Mouse (Mus musculus) heart, postnatal 25 days (tissue): ENCODE data around the gene 4930404H24Rik. TPM values are rescaled to one million over a fixed set of nuclear protein-coding genes. Genes with fewer than 3 reads are reported as not detected.
"Not testable (repeated sequence)": the region's sequence is repeated elsewhere in the genome, so short reads cannot be mapped to it uniquely, and the experiment has no call there.

Experiments used
- DNase-seq: peaks from one replicate; pipeline ENCODE4 v3.0.0; 2022; ENCODE audit warnings: low spot score
- intact Hi-C: fragments of 180-260 bp; cut with DNase I; formaldehyde crosslinking; loops from one replicate; pipeline ENCODE4 v1.15.1; 2025
- total RNA-seq, 2 experiments: library from RNA; stranded (reverse); gene quantifications; 2 replicates each; pipeline ENCODE4 v1.2.3; 2021

Gene 4930404H24Rik
- total RNA-seq, 2 experiments from 2014 or later = not detected

GRCm38 (mm10) chr2:153475114-153476112 lies 17.2 kb upstream of the 4930404H24Rik start:
- no peak for DNase-seq
- intact Hi-C loops = no loop called here

- intact Hi-C loops = loop anchor here (1.0 kb wide), 1 partner anchor 108 kb away; no protein-coding TSS in a partner anchor
- peak; percentile 40 for DNase-seq
Observed at GRCm38 (mm10) chr2:153478583-153478982, 14.0 kb upstream of the 4930404H24Rik start.

DNA sequence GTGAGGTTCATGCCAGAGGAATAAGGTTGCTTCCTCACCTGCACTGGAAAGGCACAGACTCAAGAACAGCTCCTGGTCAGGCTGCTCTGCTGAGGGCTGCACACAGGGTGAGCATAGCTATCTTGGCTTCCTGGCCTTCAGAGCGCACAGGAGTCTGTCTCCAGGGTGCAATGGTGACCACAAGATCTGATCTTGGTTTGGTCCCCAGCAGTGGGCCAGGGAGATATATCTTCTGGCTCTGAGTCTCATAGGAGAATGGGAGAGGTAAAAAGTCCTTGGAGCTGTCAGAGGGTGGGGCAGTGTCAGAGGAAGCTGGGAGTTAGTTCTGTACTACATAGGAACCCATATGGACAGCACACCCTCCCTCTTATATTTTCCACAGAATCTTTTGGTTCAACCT lies 13.1 kb upstream of the 4930404H24Rik start:
- DNase-seq = no peak
- intact Hi-C loops = no loop called here

- no peak for DNase-seq
- intact Hi-C loops = no loop called here
Observed at GRCm38 (mm10) chr2:153481108-153481860, 11.3 kb upstream of the 4930404H24Rik start.

DNA sequence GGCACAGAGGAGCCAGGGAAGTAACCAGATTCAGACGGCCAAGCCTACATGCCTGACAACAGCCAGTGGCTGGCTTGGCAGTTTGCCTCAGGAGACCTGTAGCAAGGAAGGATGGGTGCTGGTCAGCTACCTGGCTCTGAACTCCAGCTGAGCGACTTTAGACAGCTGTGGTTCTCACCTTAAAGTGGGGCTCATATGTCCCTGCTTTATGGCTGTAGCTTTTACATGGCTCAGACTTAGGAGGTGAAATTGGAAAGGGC lies 10.8 kb upstream of the 4930404H24Rik start:
- DNase-seq = no peak
- intact Hi-C loops = no loop called here

DNA sequence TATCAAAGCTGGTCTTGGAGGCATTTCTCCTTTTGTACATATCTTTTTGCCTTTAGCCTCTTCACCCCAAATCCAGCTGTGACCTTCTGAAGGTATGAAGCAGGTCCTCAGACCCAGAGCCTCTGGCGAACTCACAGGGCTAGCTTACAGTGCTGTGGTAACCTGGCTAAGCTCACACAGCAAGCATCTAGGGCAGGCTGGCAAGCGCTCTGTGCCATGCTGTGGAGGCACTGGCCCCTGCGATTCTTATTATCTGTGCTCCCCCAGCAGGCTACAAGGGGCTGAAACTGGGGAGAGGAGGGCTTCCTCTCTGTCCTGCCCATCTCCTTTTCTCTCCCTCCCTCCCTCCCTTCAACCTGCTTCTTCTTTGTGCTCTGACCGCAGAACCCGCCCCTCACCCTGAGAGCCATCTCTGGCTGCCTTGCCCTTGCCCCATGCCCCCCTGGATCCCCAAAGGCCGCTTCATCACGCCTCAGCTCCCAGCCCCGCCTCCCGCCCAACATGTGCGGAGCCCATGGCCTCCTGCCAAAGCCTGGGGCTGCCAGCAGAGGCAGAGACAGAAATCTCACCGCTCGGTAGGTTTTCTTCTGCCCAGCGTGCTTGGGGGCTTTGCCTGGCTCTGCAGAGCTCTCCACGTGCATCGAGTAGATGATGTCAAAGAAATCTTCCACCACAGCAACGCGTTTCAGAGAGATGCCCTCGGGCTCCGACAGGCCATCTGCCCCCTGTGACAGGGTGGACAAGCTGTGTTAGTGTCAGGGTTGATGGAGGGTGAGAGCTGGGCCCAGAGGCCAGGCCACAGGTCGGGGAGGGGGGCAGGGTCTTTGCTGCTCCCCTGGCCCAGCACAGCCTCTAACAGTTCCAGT lies 9.2 kb upstream of the 4930404H24Rik start:
- intact Hi-C loops = no loop called here
- DNase-seq = no peak

GRCm38 (mm10) chr2:153484071-153484470 lies 8.5 kb upstream of the 4930404H24Rik start:
- no peak for DNase-seq
- intact Hi-C loops = no loop called here

DNA sequence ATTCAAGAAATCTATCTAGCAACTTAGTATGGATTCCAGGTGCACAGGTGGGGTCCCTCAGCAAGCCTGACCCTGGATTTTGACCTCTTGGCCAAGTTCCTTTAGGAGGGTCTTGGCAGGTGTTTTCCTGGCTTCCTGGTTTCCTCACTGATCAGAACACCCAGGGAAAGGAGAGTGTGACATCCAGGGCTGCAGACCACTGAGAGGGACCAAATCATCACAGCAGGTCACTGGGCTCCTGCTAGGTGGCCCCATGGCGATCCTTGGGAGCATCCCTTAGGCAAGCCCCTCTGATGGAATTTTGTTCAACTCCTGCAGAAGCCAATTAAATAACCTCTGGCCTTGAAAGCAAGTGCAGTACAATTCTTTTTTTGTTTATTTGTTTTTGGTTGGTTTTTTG lies 2.5 kb upstream of the 4930404H24Rik start:
- DNase-seq = no peak
- intact Hi-C loops = loop anchor here (5.0 kb wide), 1 partner anchor 37 kb away; the partner anchor contains the start of gene Nol4l

GRCm38 (mm10) chr2:153490940-153491339 lies 1.6 kb upstream of the 4930404H24Rik start:
- no peak for DNase-seq
- intact Hi-C loops = loop anchor here (5.0 kb wide), 1 partner anchor 36 kb away; the partner anchor contains the start of gene Nol4l

GRCm38 (mm10) chr2:153491512-153492178 lies 945 bp upstream of the 4930404H24Rik start:
- no peak for DNase-seq
- intact Hi-C loops = loop anchor here (5.0 kb wide), 1 partner anchor 36 kb away; the partner anchor contains the start of gene Nol4l

DNA sequence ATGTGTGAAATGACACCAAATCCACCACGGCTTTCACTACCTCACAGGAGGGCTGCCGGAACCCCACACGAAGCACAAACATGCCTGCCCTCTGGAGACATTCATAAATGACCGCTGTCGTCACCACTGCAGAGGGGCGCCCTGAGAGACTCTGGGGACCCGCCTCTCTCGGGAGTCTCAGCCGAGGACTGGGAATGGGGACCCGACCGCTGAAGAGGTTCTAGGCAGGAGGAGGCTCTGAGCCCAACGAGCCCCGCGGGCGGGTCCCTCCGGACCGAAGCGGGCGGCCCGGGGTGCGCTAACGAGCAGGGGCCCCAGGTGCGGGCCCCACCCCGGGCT lies 442 bp upstream of the 4930404H24Rik start:
- no peak for DNase-seq
- intact Hi-C loops = loop anchor here (5.0 kb wide), 1 partner anchor 35 kb away; the partner anchor contains the start of gene Nol4l

DNA sequence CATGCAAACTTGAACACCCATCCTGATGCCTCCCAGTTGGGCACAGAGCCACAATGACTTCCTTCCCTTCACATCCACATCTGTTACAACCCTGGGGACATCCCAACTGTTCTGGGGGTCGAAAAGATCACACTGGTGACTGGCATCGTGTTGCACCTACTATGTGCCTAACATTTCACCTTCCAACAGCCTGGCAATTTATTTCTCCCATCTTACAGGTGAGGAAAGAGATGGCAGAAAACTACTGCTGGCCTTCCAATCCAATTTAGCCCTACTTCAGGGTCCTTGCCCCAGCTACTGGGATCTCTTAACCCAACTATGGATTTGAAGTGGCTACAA lies 772 bp downstream of the 4930404H24Rik start:
- intact Hi-C loops = loop anchor here (5.0 kb wide), 1 partner anchor 34 kb away; the partner anchor contains the start of gene Nol4l
- no peak for DNase-seq

DNA sequence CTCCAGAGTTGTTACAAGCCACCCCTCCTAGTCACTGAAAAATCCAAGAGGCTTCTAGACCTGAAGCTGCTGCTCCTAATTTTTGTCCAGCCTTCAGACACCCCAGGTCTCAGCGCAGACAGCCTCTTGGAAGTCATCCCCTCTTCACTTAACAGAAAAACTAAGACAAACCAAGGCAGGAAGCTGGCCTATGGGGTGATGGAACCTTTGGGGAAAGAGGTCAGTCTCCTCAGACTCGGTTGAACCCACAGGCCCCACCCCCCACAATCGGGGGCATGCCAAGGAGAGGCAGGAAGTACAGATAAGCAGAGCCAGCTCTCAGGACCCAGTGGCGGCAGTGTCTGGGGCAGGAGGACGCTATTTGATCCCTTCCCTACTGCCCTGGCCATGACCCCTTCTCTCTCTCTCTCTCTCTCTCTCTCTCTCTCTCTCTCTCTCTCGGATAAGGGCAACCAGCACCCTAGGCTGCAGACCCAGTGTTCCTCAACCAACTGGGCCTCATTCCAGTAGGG lies 1.2 kb downstream of the 4930404H24Rik start:
- intact Hi-C loops = loop anchor here (5.0 kb wide), 1 partner anchor 33 kb away; the partner anchor contains the start of gene Nol4l
- DNase-seq = no peak

GRCm38 (mm10) chr2:153494293-153494811 lies 1.8 kb downstream of the 4930404H24Rik start:
- intact Hi-C loops = loop anchor here (5.0 kb wide), 1 partner anchor 33 kb away; the partner anchor contains the start of gene Nol4l
- no peak for DNase-seq

- DNase-seq = not testable (repeated sequence)
Observed at GRCm38 (mm10) chr2:153495391-153495790, 2.8 kb downstream of the 4930404H24Rik start.

DNA sequence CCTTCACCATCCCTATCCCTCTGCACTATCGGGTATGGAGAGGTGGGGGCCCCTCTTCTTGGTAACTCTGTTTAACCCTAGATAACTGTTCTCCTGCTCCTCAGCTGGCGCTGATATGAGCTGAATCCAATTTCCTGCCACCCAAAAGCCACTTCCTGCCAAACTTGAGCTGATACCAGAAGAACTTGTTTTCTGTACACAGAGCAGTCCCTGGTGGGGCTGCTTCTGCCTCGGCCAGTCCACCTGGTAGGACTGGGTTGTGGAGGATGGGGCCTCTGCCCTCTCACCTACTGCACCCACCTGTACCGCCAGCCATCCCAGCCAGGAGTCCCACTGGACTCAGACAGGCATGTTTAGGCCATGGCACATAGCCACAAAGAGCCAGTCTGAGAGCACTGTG lies 3.2 kb downstream of the 4930404H24Rik start:
- DNase-seq = no peak
- intact Hi-C loops = no loop called here

More at GRCm38 (mm10) chr2:153495391-153495790, 2.8 kb downstream of the 4930404H24Rik start:
- intact Hi-C loops = not testable (repeated sequence)

GRCm38 (mm10) chr2:153496301-153496700 lies 3.7 kb downstream of the 4930404H24Rik start:
- DNase-seq = no peak
- intact Hi-C loops = no loop called here

DNA sequence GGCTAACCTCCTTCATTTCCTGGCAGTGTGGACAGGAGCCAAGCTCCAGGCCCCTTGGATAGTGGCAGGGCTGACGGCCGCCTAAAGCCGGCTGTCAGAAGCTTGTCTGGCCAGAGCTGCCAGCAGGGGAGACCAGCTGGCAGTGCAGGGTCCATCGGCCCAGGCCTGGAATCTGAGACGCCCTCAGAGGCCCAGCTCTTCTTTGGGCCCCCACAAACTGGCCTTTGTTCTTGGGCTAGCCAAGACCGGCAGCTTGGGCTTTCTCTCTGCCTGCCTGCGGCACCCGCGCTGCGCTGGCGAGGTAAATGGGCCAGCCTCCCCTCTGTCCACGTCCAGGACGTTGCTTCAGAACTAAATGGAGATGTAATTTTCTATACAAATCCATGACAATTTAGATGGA lies 4.3 kb downstream of the 4930404H24Rik start:
- intact Hi-C loops = no loop called here
- DNase-seq = no peak

- DNase-seq = no peak
- intact Hi-C loops = no loop called here
Observed at GRCm38 (mm10) chr2:153499154-153499553, 6.6 kb downstream of the 4930404H24Rik start.
